Mouse (Mus musculus) kidney, embryonic 15.5 days (tissue): Measurements from ENCODE around the gene Mrm3. TPM values are rescaled to one million over a fixed set of nuclear protein-coding genes. Genes with fewer than 3 reads are reported as not detected.

Source experiments
- ATAC-seq: fragments of 200-750 bp; cut with Nextera tagmentation; replicated peaks from 2 replicates; pipeline ENCODE4 v1.8.0; 2017; ENCODE audit warnings: moderate TSS enrichment; ENCODE audit not compliant: low FRiP score
- H3K27ac ChIP-seq: fragments of 300-500 bp; sonication (generic); 2 replicates; pipeline ENCODE4 v1.5.1; 2015; ENCODE audit warnings: mild to moderate bottlenecking, inconsistent platforms
- H3K27me3 ChIP-seq: fragments of 300-500 bp; sonication (generic); 2 replicates; pipeline ENCODE4 v1.6.1; 2015; ENCODE audit warnings: inconsistent platforms
- H3K36me3 ChIP-seq: fragments of 300-500 bp; sonication (generic); 2 replicates; pipeline ENCODE4 v1.6.1; 2015; ENCODE audit warnings: inconsistent platforms
- H3K4me1 ChIP-seq: fragments of 300-500 bp; sonication (generic); 2 replicates; pipeline ENCODE4 v1.6.1; 2015; ENCODE audit warnings: inconsistent platforms
- H3K4me2 ChIP-seq: fragments of 300-500 bp; sonication (generic); 2 replicates; pipeline ENCODE4 v1.6.1; 2015; ENCODE audit warnings: moderate library complexity, mild to moderate bottlenecking, inconsistent platforms
- H3K4me3 ChIP-seq: fragments of 300-500 bp; sonication (generic); replicated peaks from 2 replicates; pipeline ENCODE4 v1.5.1; 2015; ENCODE audit warnings: mild to moderate bottlenecking, inconsistent platforms
- H3K9ac ChIP-seq: fragments of 300-500 bp; sonication (generic); 2 replicates; pipeline ENCODE4 v1.6.1; 2015; ENCODE audit warnings: mild to moderate bottlenecking, inconsistent platforms
- H3K9me3 ChIP-seq: fragments of 300-500 bp; sonication (generic); replicated peaks from 2 replicates; pipeline ENCODE4 v1.6.1; 2016; ENCODE audit warnings: inconsistent platforms
- WGBS: fragments of 180-500 bp; shearing (Covaris S2); methylation state at CpG from one replicate; pipeline ENCODE4 v1.1.7; 2015; ENCODE audit warnings: mixed read lengths; 5-methylcytosine and 5-hydroxymethylcytosine counted together
- polyA plus RNA-seq: library from polyadenylated mRNA; unstranded; fragments of >200 nt; fragmentation: Nextera tagmentation; extraction: Ambion mirVana; gene quantifications from 2 replicates; pipeline ENCODE4 v1.2.1, GENCODE M21; 2015

The Mrm3 gene
- polyA plus RNA-seq, 1 experiment from 2014 or later = 26.3 TPM

DNA sequence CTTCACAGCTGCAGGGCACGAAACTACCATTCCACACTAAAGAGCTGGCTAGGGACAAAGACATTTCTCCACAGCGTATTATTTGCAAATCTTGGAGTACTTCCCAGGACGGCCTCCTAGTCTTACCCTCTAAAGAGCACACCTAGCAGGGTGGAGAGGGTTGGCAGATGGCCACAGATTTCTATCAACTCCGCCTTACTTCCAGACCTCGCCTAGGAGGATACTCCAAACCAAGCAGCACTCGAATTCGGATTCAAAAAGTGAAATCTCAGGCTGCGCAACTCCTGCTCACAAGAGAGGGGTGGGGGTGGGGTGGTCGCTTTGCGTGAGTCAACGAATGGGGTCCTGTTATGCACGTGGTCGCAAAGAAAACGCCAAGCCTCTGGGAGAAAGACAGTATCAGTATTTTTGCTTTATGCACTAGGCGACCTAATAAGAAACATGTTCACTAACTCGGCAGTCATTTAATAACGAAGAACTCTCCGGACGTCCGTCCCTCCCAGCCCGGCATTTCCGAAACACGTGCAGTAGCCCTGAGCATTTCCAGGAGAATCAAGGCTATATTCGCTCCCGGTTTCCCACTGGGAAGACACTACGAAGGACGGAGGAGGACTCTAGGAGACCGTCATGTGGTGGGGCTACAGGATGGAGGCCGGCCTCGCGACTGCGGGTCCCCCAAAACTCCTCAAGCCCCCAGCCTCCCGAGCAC is 26.7 kb upstream of the Mrm3 start:
- Histone ChIP-seq H3K9ac (peak overlapping the region; percentile 95), H3K27ac (peak overlapping the region; percentile 94), H3K4me1 (peaks cover 19% of the 10 kb centered on the region), H3K4me3 (peak overlapping the region; percentile 88), H3K4me2 (peak overlapping the region; percentile 74), H3K27me3 (no peaks in the 10 kb centered on the region), H3K36me3 (peaks cover 56% of the 10 kb centered on the region), H3K9me3 (no peaks in the 10 kb centered on the region)
- ATAC-seq = peak; percentile 4
- WGBS = 3% methylated on average over 33 of the region's 33 CpGs

DNA sequence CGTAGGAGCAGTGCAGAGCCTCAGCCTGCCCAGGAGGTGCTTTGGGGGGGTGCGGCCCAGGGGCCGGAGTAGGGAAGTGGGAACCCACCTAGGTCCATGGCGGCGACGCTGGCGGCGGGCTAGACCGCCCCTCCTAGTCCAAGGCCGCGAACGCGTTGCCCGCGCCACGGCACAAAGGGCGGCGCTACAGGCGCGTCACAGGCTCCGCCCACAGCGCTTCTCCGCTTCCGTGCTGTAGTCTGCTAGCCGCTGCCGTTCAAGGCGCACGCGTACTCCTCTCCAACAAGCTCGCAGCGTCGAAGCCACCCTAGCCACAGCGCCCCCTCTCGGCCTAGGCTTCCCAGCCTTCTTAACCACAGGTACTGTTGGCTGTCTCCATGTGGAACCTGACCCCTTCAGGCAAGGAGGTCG is 26.1 kb upstream of the Mrm3 start, which contains the start of the genes Dbil5 and Gemin4:
Gene Dbil5 (plus strand): TSS at position 219 of the 411 bp plus-strand sequence.
Gene Gemin4 (minus strand): TSS at position 275 of the 411 bp plus-strand sequence.
- peak; percentile 98 for ATAC-seq
- peak within 1 kb of the TSS; percentile 88 for H3K4me3 ChIP-seq
- WGBS = under 1% methylated on average over 35 of the region's 35 CpGs

DNA sequence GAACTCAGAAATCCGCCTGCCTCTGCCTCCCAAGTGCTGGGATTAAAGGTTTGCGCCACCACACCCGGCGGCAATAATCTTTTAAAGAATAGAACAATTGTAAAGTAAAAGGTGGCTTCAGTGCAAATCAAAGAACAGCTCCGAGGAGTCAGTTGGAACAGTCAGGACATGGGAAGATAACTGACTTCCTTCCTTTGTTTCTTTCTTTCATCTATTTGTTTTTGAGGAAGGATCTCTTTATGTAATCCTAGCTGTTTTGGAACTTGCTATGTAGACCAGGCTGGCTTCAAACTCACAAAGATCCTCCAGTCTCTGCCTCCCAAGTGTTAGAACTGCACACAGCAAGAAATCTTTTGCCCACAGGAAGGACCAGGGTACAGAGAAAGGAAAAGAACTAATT is 18.9 kb upstream of the Mrm3 start:
- no peaks in the 10 kb centered on the region for H3K9me3 ChIP-seq
- no peak for ATAC-seq
- H3K4me1 ChIP-seq = no peaks in the 10 kb centered on the region
- no peaks in the 10 kb centered on the region for H3K27me3 ChIP-seq
- no peak overlapping the region for H3K4me3 ChIP-seq
- peaks cover 76% of the 10 kb centered on the region for H3K36me3 ChIP-seq
- H3K9ac ChIP-seq = no peak overlapping the region
- H3K4me2 ChIP-seq = no peak overlapping the region
- 89% methylated on average over 5 of the region's 5 CpGs for WGBS
- no peak overlapping the region for H3K27ac ChIP-seq

More for the DNA sequence above, 26.1 kb upstream of the Mrm3 start, which contains the start of the genes Dbil5 and Gemin4:
- Histone ChIP-seq H3K9me3 (no peaks in the 10 kb centered on the region), H3K9ac (peak within 1 kb of the TSS; percentile 95), H3K4me1 (peaks cover 19% of the 10 kb centered on the region), H3K4me2 (peak within 1 kb of the TSS; percentile 74), H3K27ac (peak within 1 kb of the TSS; percentile 94), H3K36me3 (peaks cover 56% of the 10 kb centered on the region), H3K27me3 (no peaks in the 10 kb centered on the region)

DNA sequence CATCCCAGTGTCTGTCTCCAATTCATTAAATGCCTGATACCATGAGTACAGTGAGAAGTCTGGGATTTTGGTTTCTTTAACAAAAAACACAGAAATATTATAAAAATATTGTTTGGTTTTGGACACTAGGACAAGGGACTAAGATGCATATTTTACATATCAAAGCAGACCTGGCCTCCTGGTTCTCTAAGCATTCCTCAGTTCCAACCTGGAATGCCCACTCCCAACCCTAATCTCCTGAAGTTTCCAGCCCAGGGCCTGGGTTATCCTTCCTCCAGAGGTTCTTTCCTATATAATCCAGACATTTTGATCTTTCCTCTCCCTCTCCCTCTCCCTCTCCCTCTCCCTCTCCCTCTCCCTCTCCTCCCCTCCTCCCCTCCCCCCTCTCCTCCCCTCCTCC is 18.5 kb upstream of the Mrm3 start:
- H3K36me3 ChIP-seq = peaks cover 72% of the 10 kb centered on the region
- no peak overlapping the region for H3K27ac ChIP-seq
- H3K9me3 ChIP-seq = no peaks in the 10 kb centered on the region
- no peaks in the 10 kb centered on the region for H3K4me1 ChIP-seq
- no peak for ATAC-seq
- no peak overlapping the region for H3K4me3 ChIP-seq
- H3K27me3 ChIP-seq = no peaks in the 10 kb centered on the region
- H3K4me2 ChIP-seq = no peak overlapping the region
- H3K9ac ChIP-seq = no peak overlapping the region

DNA sequence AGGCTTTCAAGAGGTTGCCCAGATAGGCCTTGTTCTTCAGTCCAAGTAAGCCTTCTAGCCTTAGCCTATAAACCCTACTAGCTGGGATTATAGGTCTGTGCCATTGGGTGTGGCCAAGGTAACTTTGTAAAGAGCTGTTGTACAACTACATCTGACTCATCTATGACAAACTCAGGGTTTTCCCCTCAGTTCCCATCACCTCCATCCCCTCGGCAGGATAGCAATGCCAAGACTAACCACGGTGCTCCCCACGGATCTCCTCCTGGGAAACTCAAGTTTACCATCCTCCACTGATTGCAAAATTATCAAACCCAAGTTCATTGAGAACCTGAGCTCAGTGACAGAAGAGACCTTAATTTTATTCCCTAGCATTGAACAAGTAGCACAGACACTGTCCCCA is 7.4 kb upstream of the Mrm3 start:
- Histone ChIP-seq H3K4me2 (no peak overlapping the region), H3K27ac (no peak overlapping the region), H3K9ac (no peak overlapping the region), H3K9me3 (no peaks in the 10 kb centered on the region), H3K27me3 (no peaks in the 10 kb centered on the region), H3K36me3 (peaks cover 90% of the 10 kb centered on the region), H3K4me1 (no peaks in the 10 kb centered on the region), H3K4me3 (no peak overlapping the region)
- WGBS = 88% methylated on average over 3 of the region's 3 CpGs
- ATAC-seq = no peak

DNA sequence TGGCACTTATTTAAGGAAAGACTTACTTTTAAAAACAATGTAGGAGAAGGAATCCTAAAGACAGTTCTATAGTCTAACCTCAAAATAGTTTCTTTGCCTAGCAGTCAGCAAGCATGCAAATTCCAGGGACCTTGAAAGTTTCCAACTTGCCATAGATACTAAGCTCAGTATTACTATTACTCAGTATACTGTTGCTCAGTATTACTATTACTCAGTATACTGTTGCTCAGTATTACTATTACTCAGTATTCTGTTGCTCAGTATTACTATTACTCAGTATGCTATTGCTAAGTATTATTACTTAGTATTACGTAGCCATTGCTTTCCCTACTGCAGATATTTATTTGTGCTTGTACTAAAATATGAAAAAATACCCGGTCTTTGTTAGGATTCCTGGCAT is 3.8 kb upstream of the Mrm3 start:
- Histone ChIP-seq H3K9ac (no peak overlapping the region), H3K36me3 (peaks cover 56% of the 10 kb centered on the region), H3K4me1 (peaks cover 17% of the 10 kb centered on the region), H3K27me3 (no peaks in the 10 kb centered on the region), H3K4me3 (no peak overlapping the region), H3K27ac (no peak overlapping the region), H3K9me3 (no peaks in the 10 kb centered on the region), H3K4me2 (no peak overlapping the region)
- ATAC-seq = no peak
- WGBS = 93% methylated on average over 2 of the region's 2 CpGs

DNA sequence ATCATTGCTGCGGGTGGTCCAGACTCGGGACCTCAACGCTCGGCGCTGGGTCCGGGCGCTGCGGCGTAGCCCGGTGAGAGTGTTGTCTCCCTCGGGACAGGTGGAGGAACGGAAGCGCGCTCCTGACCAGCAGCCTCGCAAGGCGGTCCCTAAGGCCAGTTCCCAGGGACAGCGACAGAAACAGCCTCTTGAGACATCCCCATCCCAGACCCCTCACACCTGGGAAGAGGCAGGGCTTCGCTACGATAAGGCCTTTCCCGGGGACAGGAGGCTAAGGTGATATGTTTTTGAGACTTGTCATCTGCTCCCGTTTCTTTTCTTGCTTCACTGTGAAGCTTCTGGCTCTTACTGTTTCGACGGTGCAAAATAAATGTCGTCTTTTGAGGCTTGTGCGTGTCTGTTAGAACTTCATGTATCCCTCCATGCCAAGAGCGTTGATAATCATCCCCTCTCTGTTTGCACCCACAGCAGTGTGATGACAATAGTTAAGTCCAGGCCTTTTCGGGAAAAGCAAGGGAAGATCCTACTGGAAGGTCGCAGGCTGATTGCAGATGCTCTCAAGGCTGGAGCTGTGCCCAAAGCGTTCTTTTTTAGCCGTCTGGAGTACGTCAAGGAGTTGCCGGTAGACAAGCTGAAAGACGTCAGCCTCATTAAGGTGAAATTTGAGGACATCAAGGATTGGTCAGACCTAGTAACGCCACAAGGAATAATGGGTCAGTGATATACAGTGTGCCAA is 464 bp downstream of the Mrm3 start:
- peaks cover 23% of the 10 kb centered on the region for H3K4me1 ChIP-seq
- no peaks in the 10 kb centered on the region for H3K9me3 ChIP-seq
- peak; percentile 61; the same call in 1 of the 2 replicates for ATAC-seq
- WGBS = 3% methylated on average over 34 of the region's 34 CpGs
- H3K27me3 ChIP-seq = no peaks in the 10 kb centered on the region
- peak overlapping the region; percentile 86 for H3K9ac ChIP-seq
- peaks cover 40% of the 10 kb centered on the region for H3K36me3 ChIP-seq
- peak overlapping the region; percentile 87 for H3K4me2 ChIP-seq
- peak overlapping the region; percentile 93 for H3K4me3 ChIP-seq
- H3K27ac ChIP-seq = 0 out of 2 replicates have a peak overlapping the region, but pooled peaks have one; percentile 43

DNA sequence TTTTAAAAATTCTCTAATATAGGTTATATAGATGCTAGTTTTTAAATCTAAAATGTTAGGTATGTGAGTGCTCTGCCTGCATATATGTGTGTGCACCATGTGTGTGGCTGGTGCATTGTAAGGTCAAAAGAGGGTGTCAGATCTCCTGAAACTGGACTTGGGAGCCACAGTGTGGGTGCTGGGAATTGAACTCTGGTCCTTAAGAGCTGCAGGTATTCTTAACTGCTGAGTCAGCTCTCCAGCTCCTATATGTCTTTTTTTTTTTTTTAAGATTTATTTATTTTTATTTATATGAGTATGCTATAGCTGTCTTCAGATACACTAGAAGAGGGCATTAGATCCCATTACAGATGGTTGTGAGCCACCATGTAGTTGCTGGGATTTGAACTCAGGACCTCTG is 2.9 kb downstream of the Mrm3 start:
- Histone ChIP-seq H3K4me1 (peaks cover 23% of the 10 kb centered on the region), H3K4me3 (no peak overlapping the region), H3K9ac (no peak overlapping the region), H3K27ac (no peak overlapping the region), H3K4me2 (no peak overlapping the region), H3K27me3 (no peaks in the 10 kb centered on the region), H3K9me3 (no peaks in the 10 kb centered on the region), H3K36me3 (peaks cover 44% of the 10 kb centered on the region)
- ATAC-seq = no peak

DNA sequence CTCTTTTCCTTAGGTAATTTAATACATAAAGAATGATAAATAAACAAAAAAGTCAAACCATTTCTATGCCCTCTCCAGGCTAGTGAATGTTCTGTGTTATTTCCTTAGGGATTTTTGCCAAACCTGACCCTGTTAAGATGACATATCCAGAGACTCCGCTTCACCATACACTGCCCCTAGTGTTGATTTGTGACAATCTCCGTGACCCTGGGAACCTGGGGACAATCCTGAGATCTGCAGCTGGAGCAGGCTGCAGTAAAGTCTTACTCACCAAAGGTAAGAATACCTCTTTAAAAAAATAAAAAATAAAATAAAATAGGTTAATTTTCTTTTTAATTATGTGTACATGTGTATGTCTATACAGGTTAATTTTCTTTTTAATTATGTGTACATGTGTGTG is 3.7 kb downstream of the Mrm3 start:
- Histone ChIP-seq H3K4me2 (no peak overlapping the region), H3K27ac (no peak overlapping the region), H3K4me1 (peaks cover 20% of the 10 kb centered on the region), H3K27me3 (no peaks in the 10 kb centered on the region), H3K9ac (no peak overlapping the region), H3K9me3 (no peaks in the 10 kb centered on the region), H3K36me3 (peaks cover 46% of the 10 kb centered on the region), H3K4me3 (no peak overlapping the region)
- WGBS = 50% methylated on average over 2 of the region's 2 CpGs
- no peak for ATAC-seq

DNA sequence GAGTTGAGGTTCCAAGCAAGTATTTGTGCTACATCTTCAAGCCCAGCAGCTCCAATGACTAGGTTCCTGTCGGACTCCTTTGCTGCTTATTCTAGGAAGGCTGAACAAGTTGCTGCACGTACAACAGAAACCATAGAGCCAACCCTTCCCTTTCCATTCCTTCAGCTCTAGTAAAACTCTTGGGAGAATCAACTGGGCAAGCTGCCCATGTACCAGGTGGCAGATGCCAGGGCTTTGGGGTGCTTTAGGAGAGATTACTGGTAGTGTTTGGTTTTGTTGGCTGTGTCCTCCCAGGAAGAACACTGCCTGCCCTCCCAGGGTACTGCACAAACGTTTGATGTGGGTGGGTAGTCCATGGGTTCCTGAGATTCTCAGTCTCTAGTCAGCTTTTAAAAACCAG is 8.5 kb downstream of the Mrm3 start:
- WGBS = 56% methylated on average over 3 of the region's 3 CpGs

DNA sequence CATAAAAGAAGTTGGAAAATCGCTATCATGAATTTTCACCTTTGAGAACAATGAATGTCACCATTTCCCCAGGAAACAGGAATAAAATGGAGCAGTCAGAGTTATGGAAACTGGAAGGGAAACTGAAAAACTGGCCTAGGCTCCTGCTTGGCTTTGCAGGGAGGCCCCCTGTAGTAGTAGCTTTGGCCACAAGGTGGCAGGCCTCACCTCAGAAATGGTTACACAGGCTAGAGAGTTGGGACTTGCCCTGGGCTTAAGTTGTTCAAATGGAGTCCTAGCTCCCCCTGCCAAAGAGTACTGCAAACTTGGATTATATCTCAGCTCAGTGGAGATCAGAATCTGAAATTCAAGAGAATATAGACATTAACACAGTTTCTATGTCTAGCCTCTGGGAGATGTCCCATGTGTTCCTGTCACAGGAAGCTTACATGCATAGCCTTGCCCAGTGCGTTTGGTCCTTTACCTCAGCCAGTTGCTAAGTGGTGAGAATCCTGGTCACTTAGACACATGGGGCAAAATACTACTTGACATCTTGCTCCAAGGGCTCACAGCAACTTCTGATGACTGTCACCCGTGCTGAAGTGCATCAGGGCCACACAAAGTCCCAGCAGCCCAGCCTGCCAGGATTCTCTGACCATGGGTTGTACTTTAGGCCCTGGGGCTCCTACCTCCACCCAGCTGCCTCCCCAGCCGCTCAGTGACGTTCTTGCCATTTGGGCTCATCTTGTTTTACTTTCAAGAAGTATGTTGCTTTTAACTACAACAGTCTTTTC is 9.8 kb downstream of the Mrm3 start:
- peak; percentile 73 for ATAC-seq
- 0 out of 2 replicates have a peak overlapping the region, but pooled peaks have one; percentile 6 for H3K27ac ChIP-seq
- H3K9me3 ChIP-seq = no peaks in the 10 kb centered on the region
- no peaks in the 10 kb centered on the region for H3K27me3 ChIP-seq
- WGBS = 44% methylated on average over 5 of the region's 5 CpGs
- no peak overlapping the region for H3K4me3 ChIP-seq
- H3K36me3 ChIP-seq = peaks cover 52% of the 10 kb centered on the region
- H3K4me1 ChIP-seq = peaks cover 26% of the 10 kb centered on the region
- no peak overlapping the region for H3K9ac ChIP-seq
- H3K4me2 ChIP-seq = no peak overlapping the region

More for the DNA sequence above, 8.5 kb downstream of the Mrm3 start:
- H3K27ac ChIP-seq = no peak overlapping the region
- H3K36me3 ChIP-seq = peaks cover 51% of the 10 kb centered on the region
- no peaks in the 10 kb centered on the region for H3K27me3 ChIP-seq
- peaks cover 17% of the 10 kb centered on the region for H3K4me1 ChIP-seq
- H3K4me3 ChIP-seq = no peak overlapping the region
- no peak for ATAC-seq
- no peak overlapping the region for H3K9ac ChIP-seq
- no peaks in the 10 kb centered on the region for H3K9me3 ChIP-seq
- no peak overlapping the region for H3K4me2 ChIP-seq

DNA sequence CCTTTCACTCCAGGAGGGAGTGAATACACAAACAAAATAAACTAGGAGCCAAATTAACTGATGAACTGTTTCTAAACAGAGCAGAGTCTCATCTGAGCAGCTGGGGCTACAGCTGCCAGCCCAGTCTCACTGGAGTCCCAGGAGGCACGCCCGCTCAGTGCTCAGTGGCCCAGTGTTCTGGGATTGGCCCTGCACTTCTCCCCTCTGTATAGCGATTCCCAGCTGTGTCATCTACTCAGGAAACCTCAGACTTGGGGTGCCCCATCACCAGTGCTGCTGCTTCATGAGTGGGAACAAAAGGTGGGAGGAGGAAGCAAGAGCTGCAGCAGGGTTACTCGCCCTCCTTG is 10.4 kb downstream of the Mrm3 start:
- Histone ChIP-seq H3K4me3 (no peak overlapping the region), H3K4me1 (peaks cover 27% of the 10 kb centered on the region), H3K9me3 (no peaks in the 10 kb centered on the region), H3K27me3 (no peaks in the 10 kb centered on the region), H3K36me3 (peaks cover 52% of the 10 kb centered on the region), H3K4me2 (no peak overlapping the region), H3K27ac (0 out of 2 replicates have a peak overlapping the region, but pooled peaks have one; percentile 6), H3K9ac (no peak overlapping the region)
- no peak for ATAC-seq
- 79% methylated on average over 4 of the region's 4 CpGs for WGBS
